9 mouse cellular contexts compared by ENCODE assay signal in the genomic region with DNA sequence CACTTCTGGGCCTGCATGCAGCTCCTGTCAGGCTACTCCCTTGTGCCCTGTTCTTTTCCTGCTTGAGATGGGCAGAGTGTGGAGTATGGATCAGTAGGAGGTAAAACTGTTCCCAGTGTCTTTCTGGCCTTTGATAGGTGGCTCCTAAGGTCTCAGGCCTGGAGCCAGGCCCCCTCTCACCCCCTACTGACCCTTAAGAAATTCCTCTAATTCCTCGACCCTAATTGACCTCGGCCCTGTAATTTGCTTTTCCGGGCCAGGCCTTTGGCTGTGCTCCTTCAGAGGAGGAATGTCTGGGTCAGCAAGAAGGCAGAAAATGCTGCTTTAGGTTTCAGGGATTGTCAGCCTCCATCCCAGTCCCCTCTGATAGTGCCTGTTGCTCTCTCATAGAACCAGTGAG. TPM values are rescaled to one million over a fixed set of nuclear protein-coding genes. Genes with fewer than 3 reads are reported as not detected.
DNase-seq lines count a peak whose midpoint lies in the region; ATAC-seq and TF ChIP-seq lines count a peak whose summit lies in the region.
"Had no signal": no experiment of that assay in that cellular context is flagged by ENCODE, and none has a peak within 500 bp of the region (broad histone marks: within the 10 kb centered on the region; RNA-seq: fewer than 3 reads in every experiment).

No protein-coding gene starts in this region.

- H3K4me3 ChIP-seq in layer of hippocampus, adult 2 months = no peak overlapping the region
- H3K4me3 ChIP-seq in midbrain, embryonic 16.5 days (ENCODE audit: low read depth, low read length) = no peak overlapping the region
- H3K4me3 ChIP-seq: embryonic facial prominence, embryonic 13.5 days had no signal

- H3K27me3 ChIP-seq in midbrain, embryonic 16.5 days (ENCODE audit: control insufficient read depth, insufficient read depth, low read depth, low read length) = no peaks in the 10 kb centered on the region
- H3K27me3 ChIP-seq: embryonic facial prominence, embryonic 13.5 days had no signal

- WGBS in midbrain, embryonic 16.5 days = 5% methylated on average over 3 of the region's 3 CpGs

- H3K9me3 ChIP-seq in midbrain, embryonic 16.5 days (replicated peaks; ENCODE audit: control insufficient read depth, low read length, poor library complexity, severe bottlenecking) = no peaks in the 10 kb centered on the region
- H3K9me3 ChIP-seq: embryonic facial prominence, embryonic 13.5 days had no signal

- H3K4me2 ChIP-seq in midbrain, embryonic 16.5 days (ENCODE audit: low read length) = no peak overlapping the region
- H3K4me2 ChIP-seq: embryonic facial prominence, embryonic 13.5 days had no signal

- H3K4me1 ChIP-seq in midbrain, embryonic 16.5 days (ENCODE audit: control insufficient read depth, insufficient read depth, low read length) = peaks cover 37% of the 10 kb centered on the region

- H3K36me3 ChIP-seq in midbrain, embryonic 16.5 days (ENCODE audit: control insufficient read depth, insufficient read depth, low read length) = no peaks in the 10 kb centered on the region
- H3K36me3 ChIP-seq: embryonic facial prominence, embryonic 13.5 days had no signal

- H3K27ac ChIP-seq in layer of hippocampus, adult 2 months = peak overlapping the region; percentile 18; the same call in 1 of the 2 replicates
- 0 out of 2 replicates have a peak overlapping the region, but pooled peaks have one; percentile 6 for H3K27ac ChIP-seq in midbrain, embryonic 16.5 days (ENCODE audit: low read length)
- H3K27ac ChIP-seq: embryonic facial prominence, embryonic 13.5 days; macrophage had no signal

- TF ChIP-seq CTCF in layer of hippocampus, adult 2 months (conservative IDR thresholded peaks at IDR 0.05) = no peak

- H3K9ac ChIP-seq in midbrain, embryonic 16.5 days (ENCODE audit: low read depth, low read length) = no peak overlapping the region
- H3K9ac ChIP-seq: embryonic facial prominence, embryonic 13.5 days had no signal

- ATAC-seq in midbrain, embryonic 16.5 days = no peak

- DNase-seq in layer of hippocampus, adult 2 months (ENCODE audit: low spot score in 2 of 2) = no peak
- no peak for DNase-seq in layer of hippocampus, adult 9-10 months (ENCODE audit: low spot score)
- DNase-seq in embryo, embryonic 11 days = peak; percentile 53
- DNase-seq in kidney, adult 18-20 months = peak; percentile 60
- no peak for DNase-seq in adrenal gland, postnatal 25 days
- DNase-seq in cerebellum, adult 18-20 months = no peak

RNA-seq across cellular contexts. Expression of a gene that starts 35.8 kb away (rescaled TPM):
- 10 to 100 TPM; 40.4 to 41.4 TPM for total RNA-seq in layer of hippocampus, adult 2 months (2021)
- polyA plus RNA-seq in midbrain, embryonic 16.5 days (2015; fragmentation: Nextera tagmentation; extraction: Ambion mirVana) = 77.1 and 80.2 TPM in 2 replicates
- 30.3 and 48.1 TPM in 2 replicates for total RNA-seq in adrenal gland, postnatal 25 days (2021)

RNA-seq across cellular contexts. Expression of a gene that starts 35.9 kb away (rescaled TPM):
- total RNA-seq in layer of hippocampus, adult 2 months (2021) = 100 to 1,000 TPM; 128 to 130 TPM
- 78.7 and 82.5 TPM in 2 replicates for polyA plus RNA-seq in midbrain, embryonic 16.5 days (2015; fragmentation: Nextera tagmentation; extraction: Ambion mirVana)
- total RNA-seq in adrenal gland, postnatal 25 days (2021) = 39.4 and 57.3 TPM in 2 replicates

RNA-seq across cellular contexts. Expression of a gene that starts 42.4 kb away (rescaled TPM):
- 10 to 100 TPM; 19.7 to 21.4 TPM for total RNA-seq in layer of hippocampus, adult 2 months (2021)
- polyA plus RNA-seq in midbrain, embryonic 16.5 days (2015; fragmentation: Nextera tagmentation; extraction: Ambion mirVana) = 36.6 and 37.0 TPM in 2 replicates
- 73.7 and 79.7 TPM in 2 replicates for total RNA-seq in adrenal gland, postnatal 25 days (2021)

RNA-seq across cellular contexts. Expression of a gene that starts 42.9 kb away (rescaled TPM):
- 10 to 100 TPM; 74.6 to 75.1 TPM for total RNA-seq in layer of hippocampus, adult 2 months (2021)
- polyA plus RNA-seq in midbrain, embryonic 16.5 days (2015; fragmentation: Nextera tagmentation; extraction: Ambion mirVana) = 96.6 and 112 TPM in 2 replicates
- 147 and 150 TPM in 2 replicates for total RNA-seq in adrenal gland, postnatal 25 days (2021)

Comparison
In these comparisons a context has a peak if more than half of its experiments do, and no peak if none do; other contexts are left out.
1. DNase-seq: peak in embryo, embryonic 11 days (single experiment) and kidney, adult 18-20 months (single experiment); none in layer of hippocampus, adult 2 months (0 of 2), layer of hippocampus, adult 9-10 months (single experiment), adrenal gland, postnatal 25 days (single experiment) and cerebellum, adult 18-20 months (0 of 2).